Mouse (Mus musculus) splenic B cell, adult 2 months (primary cell): ENCODE measurements around the gene Slc17a5.
A peak's percentile ranks its signal among the peaks of the same experiment; 100 is the strongest.

Experiments used
- DNase-seq: peaks from one replicate; pipeline ENCODE4 v3.0.0-alpha.2; 2011; ENCODE audit warnings: low read depth, low spot score
- H3K27me3 ChIP-seq: 2 replicates; pipeline ENCODE4 v1.6.1; 2012; ENCODE audit warnings: mild to moderate bottlenecking, low read length, moderate library complexity, mixed read lengths; ENCODE audit not compliant: control insufficient read depth, poor library complexity, insufficient read depth, severe bottlenecking
- H3K36me3 ChIP-seq: 2 replicates; pipeline ENCODE4 v1.6.1; 2012; ENCODE audit warnings: mild to moderate bottlenecking, low read length, moderate library complexity, mixed read lengths; ENCODE audit not compliant: control insufficient read depth, poor library complexity, insufficient read depth, severe bottlenecking

Slc17a5 gene

GRCm38 (mm10) chr9:78587914-78588313 lies at the start of gene Slc17a5:
Slc17a5 (minus strand) TSS chr9:78588041.
- DNase-seq, result peak; percentile 97
- no peaks in the 10 kb centered on the region for H3K36me3 ChIP-seq
- no peaks in the 10 kb centered on the region for H3K27me3 ChIP-seq

GRCm38 (mm10) chr9:78633976-78634375 lies 46.1 kb upstream of the Slc17a5 start:
- DNase-seq, result no peak
- Histone ChIP-seq H3K27me3 (no peaks in the 10 kb centered on the region), H3K36me3 (no peaks in the 10 kb centered on the region)

GRCm38 (mm10) chr9:78631755-78632434 lies 44.1 kb upstream of the Slc17a5 start:
- Histone ChIP-seq H3K27me3 (no peaks in the 10 kb centered on the region), H3K36me3 (no peaks in the 10 kb centered on the region)
- DNase-seq, result peak; percentile 4

GRCm38 (mm10) chr9:78629991-78630390 lies 42.1 kb upstream of the Slc17a5 start:
- no peaks in the 10 kb centered on the region for H3K36me3 ChIP-seq
- DNase-seq, result no peak

GRCm38 (mm10) chr9:78623301-78623747 lies 35.5 kb upstream of the Slc17a5 start:
- Histone ChIP-seq H3K36me3 (no peaks in the 10 kb centered on the region), H3K27me3 (no peaks in the 10 kb centered on the region; the same call in 1 of the 2 replicates)
- no peak for DNase-seq

More at GRCm38 (mm10) chr9:78629991-78630390, 42.1 kb upstream of the Slc17a5 start:
- H3K27me3 ChIP-seq, result no peaks in the 10 kb centered on the region; the same call in 1 of the 2 replicates

GRCm38 (mm10) chr9:78619285-78619684 lies 31.4 kb upstream of the Slc17a5 start:
- Histone ChIP-seq H3K27me3 (no peaks in the 10 kb centered on the region; the same call in 1 of the 2 replicates), H3K36me3 (no peaks in the 10 kb centered on the region)
- no peak for DNase-seq

GRCm38 (mm10) chr9:78615401-78616021 lies 27.7 kb upstream of the Slc17a5 start, which contains the start of gene Cd109:
Cd109 (plus strand) TSS chr9:78615546.
- no peak for DNase-seq
- H3K36me3 ChIP-seq, result no peaks in the 10 kb centered on the region
- H3K27me3 ChIP-seq, result peaks cover 2% of the 10 kb centered on the region; the same call in 1 of the 2 replicates

GRCm38 (mm10) chr9:78614201-78614600 lies 26.4 kb upstream of the Slc17a5 start:
- no peak for DNase-seq
- H3K27me3 ChIP-seq, result peaks cover 2% of the 10 kb centered on the region; the same call in 1 of the 2 replicates
- no peaks in the 10 kb centered on the region for H3K36me3 ChIP-seq

GRCm38 (mm10) chr9:78601046-78601730 lies 13.3 kb upstream of the Slc17a5 start:
- H3K36me3 ChIP-seq, result no peaks in the 10 kb centered on the region
- peak; percentile 15 for DNase-seq
- no peaks in the 10 kb centered on the region for H3K27me3 ChIP-seq

GRCm38 (mm10) chr9:78599927-78600326 lies 12.1 kb upstream of the Slc17a5 start:
- H3K36me3 ChIP-seq, result no peaks in the 10 kb centered on the region
- no peak for DNase-seq
- H3K27me3 ChIP-seq, result no peaks in the 10 kb centered on the region

- Histone ChIP-seq H3K27me3 (no peaks in the 10 kb centered on the region), H3K36me3 (no peaks in the 10 kb centered on the region)
- DNase-seq, result peak; percentile 67
Observed at GRCm38 (mm10) chr9:78596834-78597233, 9.0 kb upstream of the Slc17a5 start.

GRCm38 (mm10) chr9:78595769-78596555 lies 8.1 kb upstream of the Slc17a5 start:
- DNase-seq, result no peak
- Histone ChIP-seq H3K36me3 (no peaks in the 10 kb centered on the region), H3K27me3 (no peaks in the 10 kb centered on the region)

- no peak for DNase-seq
- no peaks in the 10 kb centered on the region for H3K27me3 ChIP-seq
- H3K36me3 ChIP-seq, result no peaks in the 10 kb centered on the region
Observed at GRCm38 (mm10) chr9:78595257-78595656, 7.4 kb upstream of the Slc17a5 start.

- H3K36me3 ChIP-seq, result no peaks in the 10 kb centered on the region
Observed at GRCm38 (mm10) chr9:78590471-78590870, 2.6 kb upstream of the Slc17a5 start.

More at GRCm38 (mm10) chr9:78590471-78590870, 2.6 kb upstream of the Slc17a5 start:
- no peaks in the 10 kb centered on the region for H3K27me3 ChIP-seq
- DNase-seq, result no peak
